Mouse (Mus musculus): Measurements from ENCODE around the gene Ap3s2.

- no peak for TF ChIP-seq MAFK (IDR thresholded peaks at IDR 0.05; ENCODE audit: insufficient read depth, low read depth, low read length)
- no peak for TF ChIP-seq CHD2 (IDR thresholded peaks at IDR 0.05; ENCODE audit: low read depth, low read length)
- TF ChIP-seq ZC3H11A (IDR thresholded peaks at IDR 0.05; ENCODE audit: borderline replicate concordance, low read depth, low read length) = no peak
- TF ChIP-seq HCFC1 (IDR thresholded peaks at IDR 0.05; ENCODE audit: borderline replicate concordance, insufficient read depth, low read length) = no peak
These were observed 13.1 kb downstream of the Ap3s2 start for GRCm38 (mm10) chr7:79907356-79907755.
